Mouse (Mus musculus) megakaryocyte, embryonic 14.5 days (primary cell): Measurements from ENCODE around the gene Avil.

Experiments
- FLI1 ChIP-seq: IDR thresholded peaks from 2 replicates; pipeline ENCODE4 v1.6.1; 2012; ENCODE audit warnings: low read length, inconsistent platforms, mixed read lengths
- GATA1 ChIP-seq: IDR thresholded peaks from 3 replicates; pipeline ENCODE4 v1.6.1; 2012; ENCODE audit warnings: mixed read lengths, low read length, inconsistent platforms, borderline replicate concordance

- TF ChIP-seq GATA1 (no peak), FLI1 (no peak)
Observed at GRCm38 (mm10) chr10:126991676-126992075, 8.8 kb upstream of the Avil start.
